ENCODE assay signal across 8 mouse cellular contexts in genomic region chr1:118458963-118459920, GRCm38 (mm10).
DNase-seq lines count a peak whose midpoint lies in the region; ATAC-seq lines count a peak whose summit lies in the region.

No protein-coding gene starts in this region.

- H3K27me3 ChIP-seq in heart, embryonic 13.5 days (replicated peaks) = no peaks in the 10 kb centered on the region
- no peaks in the 10 kb centered on the region for H3K27me3 ChIP-seq in liver, embryonic 12.5 days (replicated peaks)
- no peaks in the 10 kb centered on the region for H3K27me3 ChIP-seq in stomach, embryonic 15.5 days (replicated peaks)

- peak overlapping the region; percentile 69 for H3K4me2 ChIP-seq in heart, embryonic 13.5 days
- peak overlapping the region; percentile 81 for H3K4me2 ChIP-seq in liver, embryonic 12.5 days
- H3K4me2 ChIP-seq in stomach, embryonic 15.5 days = peak overlapping the region; percentile 69

- H3K9ac ChIP-seq in heart, embryonic 13.5 days = peak overlapping the region; percentile 80
- peak overlapping the region; percentile 77 for H3K9ac ChIP-seq in liver, embryonic 12.5 days
- peak overlapping the region; percentile 32; the same call in 1 of the 2 replicates for H3K9ac ChIP-seq in stomach, embryonic 15.5 days

- peak; percentile 97 for DNase-seq in CD4-positive, CD25-positive, alpha-beta regulatory T cell, adult 2 months (ENCODE audit: low read depth, low spot score)
- DNase-seq in fat pad, adult 2 months (ENCODE audit: extremely low read depth, low read depth, low spot score) = peak; percentile 74
- DNase-seq in kidney, postnatal 10 days = peak; percentile 96
- DNase-seq in natural killer cell, adult 2 months (ENCODE audit: low spot score in 2 of 2) = peak; percentile 92 to 96

- H3K9me3 ChIP-seq in heart, embryonic 13.5 days = no peaks in the 10 kb centered on the region
- H3K9me3 ChIP-seq in liver, embryonic 12.5 days (replicated peaks) = no peaks in the 10 kb centered on the region
- H3K9me3 ChIP-seq in stomach, embryonic 15.5 days = no peaks in the 10 kb centered on the region

- 1% methylated on average over 53 of the region's 53 CpGs for WGBS in heart, embryonic 13.5 days
- 1% methylated on average over 53 of the region's 53 CpGs for WGBS in liver, embryonic 12.5 days (ENCODE audit: insufficient replicate concordance)
- 1% methylated on average over 53 of the region's 53 CpGs for WGBS in stomach, embryonic 15.5 days

- peaks cover 29% of the 10 kb centered on the region for H3K36me3 ChIP-seq in heart, embryonic 13.5 days
- peaks cover 32% of the 10 kb centered on the region for H3K36me3 ChIP-seq in liver, embryonic 12.5 days
- H3K36me3 ChIP-seq in stomach, embryonic 15.5 days = peaks cover 25% of the 10 kb centered on the region; the same call in 1 of the 2 replicates

- ATAC-seq in heart, embryonic 13.5 days (ENCODE audit: extremely low read depth, insufficient number of reproducible peaks, low FRiP score, low TSS enrichment) = peak; percentile 89
- peak; percentile 91 for ATAC-seq in liver, embryonic 12.5 days
- peak; percentile 92 for ATAC-seq in stomach, embryonic 15.5 days (ENCODE audit: insufficient read depth, low FRiP score, low read depth)

- H3K27ac ChIP-seq in brown adipose tissue, adult 24 weeks (replicated peaks; ENCODE audit: low read depth, low read length) = peak overlapping the region; percentile 86
- H3K27ac ChIP-seq in heart, embryonic 13.5 days (replicated peaks) = peak overlapping the region; percentile 98
- H3K27ac ChIP-seq in liver, embryonic 12.5 days = peak overlapping the region; percentile 99
- peak overlapping the region; percentile 98 for H3K27ac ChIP-seq in stomach, embryonic 15.5 days

- H3K4me3 ChIP-seq in brown adipose tissue, adult 24 weeks (ENCODE audit: insufficient read depth, low read depth, low read length) = peak overlapping the region; percentile 62
- H3K4me3 ChIP-seq in heart, embryonic 13.5 days = peak overlapping the region; percentile 59
- H3K4me3 ChIP-seq in liver, embryonic 12.5 days = peak overlapping the region; percentile 71
- peak overlapping the region; percentile 55 for H3K4me3 ChIP-seq in stomach, embryonic 15.5 days (replicated peaks)

- peaks cover 15% of the 10 kb centered on the region for H3K4me1 ChIP-seq in brown adipose tissue, adult 24 weeks (ENCODE audit: control insufficient read depth, insufficient read depth, insufficient read length, low read length)
- peaks cover 36% of the 10 kb centered on the region for H3K4me1 ChIP-seq in heart, embryonic 13.5 days
- peaks cover 60% of the 10 kb centered on the region for H3K4me1 ChIP-seq in liver, embryonic 12.5 days
- H3K4me1 ChIP-seq in stomach, embryonic 15.5 days = 0 out of 2 replicates have a peak, but pooled peaks cover 5% of the 10 kb centered on the region

Comparison
In these comparisons a context has a peak if more than half of its experiments do, and no peak if none do; other contexts are left out.
1. Peak in every context shown above with its lines: DNase-seq, ATAC-seq, H3K4me3 ChIP-seq and H3K27ac ChIP-seq.